Mouse (Mus musculus) spleen, adult 2 months (tissue): ENCODE measurements at regions not wholly inside any gene's neighbourhood (a gene's known extent, or its start where the extent isn't known, plus 50 kb on each side); places are given as distances from the start of the nearest gene placed in this dataset.
"Not testable (repeated sequence)": the region's sequence is repeated elsewhere in the genome, so short reads cannot be mapped to it uniquely, and the experiment has no call there.

ENCODE experiments used
- CTCF ChIP-seq: fragments of 200-500 bp; IDR thresholded peaks from 2 replicates; pipeline ENCODE4 v1.5.1; 2011; ENCODE audit warnings: mild to moderate bottlenecking, inconsistent platforms; ENCODE audit not compliant: insufficient read depth, insufficient read length, insufficient replicate concordance; ENCODE audit errors: extremely low read depth
- POLR2A ChIP-seq: fragments of 200-500 bp; IDR thresholded peaks from 2 replicates; pipeline ENCODE4 v1.6.1; 2011; ENCODE audit warnings: low read depth, low read length, inconsistent platforms

- TF ChIP-seq CTCF, POLR2A: not testable (repeated sequence)
These were observed 57.7 kb upstream of the Zfp366 start for GRCm38 (mm10) chr13:99126971-99127370.
